Mouse (Mus musculus) neural tube, embryonic 14.5 days (tissue): ENCODE data around the gene Gm6020. TPM values are rescaled to one million over a fixed set of nuclear protein-coding genes. Genes with fewer than 3 reads are reported as not detected.
"Not testable (repeated sequence)": the region's sequence is repeated elsewhere in the genome, so short reads cannot be mapped to it uniquely, and the experiment has no call there.

Experiments used
- ATAC-seq: fragments of 200-750 bp; cut with Nextera tagmentation; 2 replicates; pipeline ENCODE4 v1.8.0; 2017; ENCODE audit warnings: low read depth, mild to moderate bottlenecking, moderate TSS enrichment, moderate library complexity
- H3K27ac ChIP-seq: fragments of 300-500 bp; sonication (generic); 2 replicates; pipeline ENCODE4 v1.5.1; 2014; ENCODE audit warnings: low read depth, mild to moderate bottlenecking, control low read depth, low read length, moderate library complexity, mixed read lengths
- H3K27me3 ChIP-seq: fragments of 300-500 bp; sonication (generic); 2 replicates; pipeline ENCODE4 v1.6.1; 2014; ENCODE audit warnings: low read length; ENCODE audit not compliant: control insufficient read depth, insufficient read depth
- H3K36me3 ChIP-seq: fragments of 300-500 bp; sonication (generic); 2 replicates; pipeline ENCODE4 v1.6.1; 2014; ENCODE audit warnings: low read length, mixed read lengths; ENCODE audit not compliant: control insufficient read depth, insufficient read depth
- H3K4me1 ChIP-seq: fragments of 300-500 bp; sonication (generic); 2 replicates; pipeline ENCODE4 v1.6.1; 2014; ENCODE audit warnings: low read length; ENCODE audit not compliant: control insufficient read depth, insufficient read depth
- H3K4me2 ChIP-seq: fragments of 300-500 bp; sonication (generic); 2 replicates; pipeline ENCODE4 v1.6.1; 2014; ENCODE audit warnings: mild to moderate bottlenecking, low read depth, low read length, control low read depth
- H3K4me3 ChIP-seq: fragments of 300-500 bp; sonication (generic); 2 replicates; pipeline ENCODE4 v1.5.1; 2014; ENCODE audit warnings: low read depth, low read length, control low read depth, mixed read lengths
- H3K9ac ChIP-seq: fragments of 300-500 bp; sonication (generic); replicated peaks from 2 replicates; pipeline ENCODE4 v1.6.1; 2014; ENCODE audit warnings: low read depth, mild to moderate bottlenecking, control low read depth, low read length, mixed read lengths
- H3K9me3 ChIP-seq: fragments of 300-500 bp; sonication (generic); 2 replicates; pipeline ENCODE4 v1.6.1; 2016; ENCODE audit warnings: low read length; ENCODE audit not compliant: control insufficient read depth
- WGBS: fragments of 180-500 bp; shearing (Covaris S2); extraction: QIAGEN DNeasy Blood & Tissue Kit; methylation state at CpG from one replicate; pipeline ENCODE4 v1.1.7; 2014; 5-methylcytosine and 5-hydroxymethylcytosine counted together
- polyA plus RNA-seq: library from polyadenylated mRNA; unstranded; fragments of >200 nt; fragmentation: Nextera tagmentation; extraction: Ambion mirVana; gene quantifications from 2 replicates; pipeline ENCODE4 v1.2.1, GENCODE M21; 2014

The Gm6020 gene
- polyA plus RNA-seq, 1 experiment from 2014 or later = not detected

GRCm38 (mm10) chr19:61199836-61200235 is 16.1 kb downstream of the Gm6020 start:
- H3K4me1 ChIP-seq = no peaks in the 10 kb centered on the region
- 20% methylated on average over 10 of the region's 10 CpGs for WGBS
- H3K4me2 ChIP-seq = no peak overlapping the region
- H3K27ac ChIP-seq = no peak overlapping the region
- H3K4me3 ChIP-seq = no peak overlapping the region
- ATAC-seq = no peak
- H3K9me3 ChIP-seq = no peaks in the 10 kb centered on the region
- no peaks in the 10 kb centered on the region for H3K27me3 ChIP-seq
- no peaks in the 10 kb centered on the region for H3K36me3 ChIP-seq
- H3K9ac ChIP-seq = no peak overlapping the region

GRCm38 (mm10) chr19:61207506-61207905 is 23.8 kb downstream of the Gm6020 start:
- WGBS = 89% methylated on average over 6 of the region's 6 CpGs
- ATAC-seq = not testable (repeated sequence)

GRCm38 (mm10) chr19:61223706-61224328 is 40.1 kb downstream of the Gm6020 start:
- Histone ChIP-seq H3K4me3 (no peak overlapping the region), H3K9me3 (no peaks in the 10 kb centered on the region), H3K4me2 (no peak overlapping the region), H3K36me3 (no peaks in the 10 kb centered on the region), H3K27ac (no peak overlapping the region), H3K9ac (no peak overlapping the region), H3K4me1 (no peaks in the 10 kb centered on the region), H3K27me3 (no peaks in the 10 kb centered on the region)
- WGBS = 92% methylated on average over 6 of the region's 6 CpGs
- no peak for ATAC-seq

More at GRCm38 (mm10) chr19:61207506-61207905, 23.8 kb downstream of the Gm6020 start:
- H3K9me3 ChIP-seq, H3K9ac ChIP-seq, H3K4me2 ChIP-seq, H3K27ac ChIP-seq, H3K4me1 ChIP-seq, H3K36me3 ChIP-seq, H3K27me3 ChIP-seq, H3K4me3 ChIP-seq: not testable (repeated sequence)

- Histone ChIP-seq H3K4me1 (no peaks in the 10 kb centered on the region), H3K36me3 (no peaks in the 10 kb centered on the region), H3K27me3 (no peaks in the 10 kb centered on the region), H3K9ac (peak overlapping the region; percentile 39; the same call in 1 of the 2 replicates), H3K27ac (0 out of 2 replicates have a peak overlapping the region, but pooled peaks have one; percentile 44), H3K9me3 (no peaks in the 10 kb centered on the region), H3K4me2 (peak overlapping the region; percentile 54), H3K4me3 (peak overlapping the region; percentile 55)
- WGBS = 35% methylated on average over 47 of the region's 53 CpGs
- ATAC-seq = peak; percentile 15
These were observed 41.2 kb downstream of the Gm6020 start for GRCm38 (mm10) chr19:61224678-61225525.

- ATAC-seq = peak; percentile 62
- Histone ChIP-seq H3K36me3 (no peaks in the 10 kb centered on the region), H3K4me1 (no peaks in the 10 kb centered on the region), H3K4me3 (peak overlapping the region; percentile 55), H3K9ac (peak overlapping the region; percentile 47), H3K27ac (peak overlapping the region; percentile 95), H3K4me2 (peak overlapping the region; percentile 54), H3K27me3 (no peaks in the 10 kb centered on the region), H3K9me3 (no peaks in the 10 kb centered on the region)
- WGBS = 6% methylated on average over 62 of the region's 70 CpGs
These were observed 42.1 kb downstream of the Gm6020 start for GRCm38 (mm10) chr19:61225526-61226400.

- peak; percentile 62 for ATAC-seq
- Histone ChIP-seq H3K9ac (peak overlapping the region; percentile 47), H3K27me3 (no peaks in the 10 kb centered on the region), H3K4me3 (peak overlapping the region; percentile 55), H3K36me3 (no peaks in the 10 kb centered on the region), H3K4me1 (no peaks in the 10 kb centered on the region), H3K9me3 (no peaks in the 10 kb centered on the region), H3K27ac (peak overlapping the region; percentile 95), H3K4me2 (peak overlapping the region; percentile 54)
- WGBS = 4% methylated on average over 59 of the region's 71 CpGs
These were observed 42.8 kb downstream of the Gm6020 start for GRCm38 (mm10) chr19:61226401-61226927.

GRCm38 (mm10) chr19:61226928-61227854 is 43.5 kb downstream of the Gm6020 start:
- Histone ChIP-seq H3K4me2 (peak overlapping the region; percentile 54), H3K27me3 (no peaks in the 10 kb centered on the region), H3K4me1 (no peaks in the 10 kb centered on the region), H3K4me3 (peak overlapping the region; percentile 55), H3K9ac (peak overlapping the region; percentile 47), H3K27ac (peak overlapping the region; percentile 95), H3K9me3 (no peaks in the 10 kb centered on the region), H3K36me3 (no peaks in the 10 kb centered on the region)
- peak; percentile 91 for ATAC-seq
- WGBS = 4% methylated on average over 63 of the region's 71 CpGs
